Comparison of ENCODE assay signal across 8 mouse cellular contexts in the genomic region with DNA sequence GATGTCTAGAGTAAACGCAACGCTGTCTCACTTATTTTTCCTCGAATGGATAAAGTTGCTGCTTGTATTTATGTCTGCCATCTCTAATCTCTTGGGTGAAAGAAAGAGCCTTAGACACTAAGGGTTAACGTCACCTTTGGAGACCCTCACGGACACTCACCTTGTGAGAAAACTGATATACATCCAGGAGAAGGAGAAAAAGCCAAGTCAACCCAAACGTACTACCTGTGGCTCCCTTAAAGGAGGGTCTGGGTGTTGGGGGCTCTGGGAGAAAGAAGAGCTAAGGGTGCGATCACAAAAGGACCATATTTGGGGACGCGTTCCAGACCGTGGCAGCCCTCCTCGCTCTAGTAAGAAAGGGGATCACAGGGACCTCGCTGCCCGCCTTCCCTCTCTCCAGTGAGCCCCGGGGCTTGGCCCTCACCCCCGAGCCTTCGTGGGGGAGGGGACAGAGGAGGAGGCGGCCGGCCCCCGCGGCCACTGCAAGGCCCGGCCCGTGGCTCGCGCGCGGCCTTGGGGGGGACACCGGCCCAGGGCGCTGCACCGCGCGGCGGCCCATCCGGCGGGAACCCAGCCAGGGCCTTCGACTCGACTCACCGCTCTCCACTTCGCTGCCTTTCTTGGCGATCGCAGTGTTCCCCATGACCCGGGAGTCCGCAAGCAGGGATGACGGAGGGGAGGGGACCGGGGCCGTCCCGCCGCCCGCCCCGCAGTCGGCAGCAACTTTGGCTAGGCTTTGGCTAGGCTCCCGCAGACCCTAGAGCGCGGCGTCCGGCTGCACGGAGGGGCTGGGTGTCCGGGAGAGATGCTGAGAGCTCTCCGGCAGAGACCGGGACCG. TPM values are rescaled to one million over a fixed set of nuclear protein-coding genes. Genes with fewer than 3 reads are reported as not detected.
A peak's percentile ranks its signal among the peaks of the same experiment; 100 is the strongest.
DNase-seq lines count a peak whose midpoint lies in the region; ATAC-seq and TF ChIP-seq lines count a peak whose summit lies in the region.

No protein-coding gene starts in this region.

- H3K4me2 ChIP-seq in forebrain, embryonic 12.5 days, result peak overlapping the region; percentile 78

- TF ChIP-seq POLR2A in small intestine, adult 2 months (IDR thresholded peaks at IDR 0.05; ENCODE audit: low read depth, low read length), result no peak

- H3K9me3 ChIP-seq in forebrain, embryonic 12.5 days, result no peaks in the 10 kb centered on the region

- H3K4me1 ChIP-seq in forebrain, embryonic 12.5 days, result peaks cover 15% of the 10 kb centered on the region
- H3K4me1 ChIP-seq in small intestine, adult 2 months (ENCODE audit: control insufficient read depth, insufficient read depth, insufficient read length, low read length), result 0 out of 2 replicates have a peak, but pooled peaks cover 2% of the 10 kb centered on the region

- peak overlapping the region; percentile 93 for H3K9ac ChIP-seq in forebrain, embryonic 12.5 days

- WGBS in forebrain, embryonic 12.5 days, result under 1% methylated on average over 57 of the region's 60 CpGs
- under 1% methylated on average over 59 of the region's 60 CpGs for WGBS in small intestine, adult 2 months

- TF ChIP-seq CTCF in small intestine, adult 2 months (IDR thresholded peaks at IDR 0.05; ENCODE audit: extremely low read depth, insufficient read length, insufficient replicate concordance, low read depth, low read length), result no peak

- H3K36me3 ChIP-seq in forebrain, embryonic 12.5 days (replicated peaks), result no peaks in the 10 kb centered on the region
- no peaks in the 10 kb centered on the region for H3K36me3 ChIP-seq in small intestine, adult 2 months (ENCODE audit: control insufficient read depth, insufficient read depth, low read length)

- peak; percentile 72 for ATAC-seq in forebrain, embryonic 12.5 days (ENCODE audit: low FRiP score)

- peak overlapping the region; percentile 95 for H3K4me3 ChIP-seq in forebrain, embryonic 12.5 days (replicated peaks)
- peak overlapping the region; percentile 72 for H3K4me3 ChIP-seq in small intestine, adult 2 months (ENCODE audit: low read depth, low read length)

- no peaks in the 10 kb centered on the region; the same call in 1 of the 2 replicates for H3K27me3 ChIP-seq in forebrain, embryonic 12.5 days
- H3K27me3 ChIP-seq in small intestine, adult 2 months (ENCODE audit: control insufficient read depth, insufficient read depth, low read length), result 0 out of 2 replicates have a peak, but pooled peaks cover 3% of the 10 kb centered on the region

- H3K27ac ChIP-seq in forebrain, embryonic 12.5 days, result peak overlapping the region; percentile 92
- peak overlapping the region; percentile 46 for H3K27ac ChIP-seq in small intestine, adult 2 months (ENCODE audit: insufficient read depth, low read depth, low read length)

- peak; percentile 57 for DNase-seq in right cerebral cortex, postnatal 4 days
- DNase-seq in right cerebral cortex, adult 2 months (ENCODE audit: low spot score in 2 of 2), result no peak
- DNase-seq in adrenal gland, postnatal 14 days, result peak; percentile 79
- DNase-seq in kidney, adult 9 months, result peak; percentile 63
- peak; percentile 36 for DNase-seq in lung, postnatal 36 days
- no peak for DNase-seq in urinary bladder, postnatal 4 days (ENCODE audit: low spot score in 2 of 2)

RNA-seq across cellular contexts. Expression of a gene that starts 0.5 kb away (rescaled TPM):
- 103 and 114 TPM in 2 replicates for total RNA-seq in adrenal gland, postnatal 14 days (2021)
- polyA plus RNA-seq in forebrain, embryonic 12.5 days (2016; fragmentation: Nextera tagmentation; extraction: Ambion mirVana), result 92.2 and 103 TPM in 2 replicates
- polyA plus RNA-seq in small intestine, adult 2 months (2012; rRNA removed), result 4.2 and 7.1 TPM in 2 replicates

RNA-seq across cellular contexts. Expression of a gene that starts 39.9 kb away (rescaled TPM):
- total RNA-seq in adrenal gland, postnatal 14 days (2021), result 5.4 and 6.8 TPM in 2 replicates
- 5.3 and 6.1 TPM in 2 replicates for polyA plus RNA-seq in forebrain, embryonic 12.5 days (2016; fragmentation: Nextera tagmentation; extraction: Ambion mirVana)
- polyA plus RNA-seq in small intestine, adult 2 months (2012; rRNA removed), result 0.55 and 0.61 TPM in 2 replicates

Comparison
In these comparisons a context has a peak if more than half of its experiments do, and no peak if none do; other contexts are left out.
1. DNase-seq: peak in right cerebral cortex, postnatal 4 days (single experiment), adrenal gland, postnatal 14 days (single experiment), kidney, adult 9 months (single experiment) and lung, postnatal 36 days (single experiment); none in right cerebral cortex, adult 2 months (0 of 2) and urinary bladder, postnatal 4 days (0 of 2).
2. RNA of a gene that starts 0.5 kb away (polyA plus RNA-seq): 92.2 to 103 TPM in forebrain, embryonic 12.5 days; 4.2 to 7.1 TPM in small intestine, adult 2 months; every median in the first group is over 10 times any median in the second.